Comparison of ENCODE assay signal across 8 mouse cellular contexts in the genomic region with DNA sequence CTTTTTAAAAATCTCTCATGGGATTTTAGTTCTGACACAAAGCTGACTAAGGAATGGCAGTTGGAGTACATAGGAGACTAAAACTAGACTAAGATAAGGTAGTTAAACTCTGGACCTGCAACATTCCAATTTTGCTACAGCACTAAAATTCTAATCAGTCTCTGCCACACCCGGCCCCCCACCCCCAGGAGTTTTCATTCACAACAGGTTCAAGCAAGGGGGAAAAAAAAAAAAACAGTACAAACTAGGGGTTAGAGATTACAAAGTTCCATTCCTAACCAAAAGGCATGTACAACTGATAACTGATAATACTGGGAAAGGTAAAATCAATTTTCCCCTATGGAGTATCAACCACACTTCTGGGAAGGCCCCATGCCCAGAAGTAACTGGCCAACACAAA.
DNase-seq lines count a peak whose midpoint lies in the region; ATAC-seq and TF ChIP-seq lines count a peak whose summit lies in the region.

No protein-coding gene starts in this region.

- no peak for TF ChIP-seq POLR2A in liver, adult 2 months (IDR thresholded peaks at IDR 0.05; ENCODE audit: extremely low read depth, insufficient read depth, low read length)

- H3K4me2 ChIP-seq in lung, postnatal 0 days (replicated peaks; ENCODE audit: low read depth, low read length): peak overlapping the region; percentile 63
- peak overlapping the region; percentile 58 for H3K4me2 ChIP-seq in forebrain, embryonic 12.5 days
- peak overlapping the region; percentile 66 for H3K4me2 ChIP-seq in stomach, embryonic 16.5 days (ENCODE audit: low read depth, low read length)

- no peak for ATAC-seq in lung, postnatal 0 days
- ATAC-seq in forebrain, embryonic 12.5 days (ENCODE audit: low FRiP score): no peak
- no peak for ATAC-seq in stomach, embryonic 16.5 days (ENCODE audit: insufficient read depth, low FRiP score)

- H3K4me1 ChIP-seq in lung, postnatal 0 days (ENCODE audit: insufficient read depth, low read depth, low read length): peaks cover 4% of the 10 kb centered on the region; the same call in 1 of the 2 replicates
- H3K4me1 ChIP-seq in forebrain, embryonic 12.5 days: peaks cover 11% of the 10 kb centered on the region
- H3K4me1 ChIP-seq in liver, adult 2 months (ENCODE audit: control insufficient read depth, insufficient read depth, low read length): no peaks in the 10 kb centered on the region; the same call in 1 of the 2 replicates
- H3K4me1 ChIP-seq in stomach, embryonic 16.5 days (ENCODE audit: control insufficient read depth, insufficient read depth, low read length): peaks cover 10% of the 10 kb centered on the region

- no peak for TF ChIP-seq EP300 in lung, postnatal 0 days (IDR thresholded peaks at IDR 0.05)

- H3K79me2 ChIP-seq in liver, adult 2 months (ENCODE audit: control insufficient read depth, insufficient read depth, low read length): peaks cover 3% of the 10 kb centered on the region; the same call in 1 of the 2 replicates

- peak overlapping the region; percentile 48 for H3K4me3 ChIP-seq in lung, postnatal 0 days (ENCODE audit: low read depth, low read length)
- peak overlapping the region; percentile 48 for H3K4me3 ChIP-seq in forebrain, embryonic 12.5 days (replicated peaks)
- peak overlapping the region; percentile 18 for H3K4me3 ChIP-seq in liver, adult 2 months (ENCODE audit: insufficient read depth, low read depth, low read length)
- H3K4me3 ChIP-seq in stomach, embryonic 16.5 days (replicated peaks; ENCODE audit: low read length): peak overlapping the region; percentile 59

- no peaks in the 10 kb centered on the region for H3K9me3 ChIP-seq in lung, postnatal 0 days (ENCODE audit: low read length)
- no peaks in the 10 kb centered on the region for H3K9me3 ChIP-seq in forebrain, embryonic 12.5 days
- no peaks in the 10 kb centered on the region for H3K9me3 ChIP-seq in stomach, embryonic 16.5 days (replicated peaks; ENCODE audit: control insufficient read depth, low read length)

- 81% methylated on average over 1 of the region's 1 CpGs for WGBS in lung, postnatal 0 days
- WGBS in forebrain, embryonic 12.5 days: 76% methylated on average over 1 of the region's 1 CpGs
- 95% methylated on average over 1 of the region's 1 CpGs for WGBS in liver, adult 2 months
- 68% methylated on average over 1 of the region's 1 CpGs for WGBS in stomach, embryonic 16.5 days

- no peak for TF ChIP-seq CTCF in lung, postnatal 0 days (IDR thresholded peaks at IDR 0.05)
- no peak for TF ChIP-seq CTCF in liver, adult 2 months (IDR thresholded peaks at IDR 0.05; ENCODE audit: low read depth, low read length)

- no peaks in the 10 kb centered on the region for H3K27me3 ChIP-seq in lung, postnatal 0 days (replicated peaks; ENCODE audit: insufficient read depth, low read length)
- H3K27me3 ChIP-seq in forebrain, embryonic 12.5 days: no peaks in the 10 kb centered on the region
- no peaks in the 10 kb centered on the region for H3K27me3 ChIP-seq in liver, adult 2 months (ENCODE audit: control insufficient read depth, insufficient read depth, low read length)
- H3K27me3 ChIP-seq in stomach, embryonic 16.5 days (ENCODE audit: control insufficient read depth, insufficient read depth, low read length): no peaks in the 10 kb centered on the region

- H3K36me3 ChIP-seq in lung, postnatal 0 days (ENCODE audit: insufficient read depth, low read length): no peaks in the 10 kb centered on the region
- H3K36me3 ChIP-seq in forebrain, embryonic 12.5 days (replicated peaks): no peaks in the 10 kb centered on the region
- H3K36me3 ChIP-seq in liver, adult 2 months (ENCODE audit: control insufficient read depth, insufficient read depth, low read length): no peaks in the 10 kb centered on the region
- H3K36me3 ChIP-seq in stomach, embryonic 16.5 days (ENCODE audit: control insufficient read depth, insufficient read depth, low read length): no peaks in the 10 kb centered on the region

- DNase-seq in lung, postnatal 0 days (ENCODE audit: low spot score): no peak
- no peak for DNase-seq in lung, postnatal 10 days
- no peak for DNase-seq in liver, adult 2 months (ENCODE audit: extremely low read depth, low read depth, low spot score)
- no peak for DNase-seq in left cerebral cortex, adult 11 months (ENCODE audit: low spot score)
- no peak for DNase-seq in urinary bladder, postnatal 4 days (ENCODE audit: low spot score in 2 of 2)
- DNase-seq in cerebellum, adult 11 months: no peak

- no peak overlapping the region for H3K9ac ChIP-seq in lung, postnatal 0 days (replicated peaks; ENCODE audit: low read depth)
- no peak overlapping the region for H3K9ac ChIP-seq in forebrain, embryonic 12.5 days
- peak overlapping the region; percentile 31 for H3K9ac ChIP-seq in liver, adult 2 months (ENCODE audit: low read depth, low read length)
- H3K9ac ChIP-seq in stomach, embryonic 16.5 days (ENCODE audit: low read length): peak overlapping the region; percentile 77

- peak overlapping the region; percentile 97; the same call in 1 of the 2 replicates for H3K27ac ChIP-seq in lung, postnatal 0 days (ENCODE audit: low read length)
- H3K27ac ChIP-seq in forebrain, embryonic 12.5 days: no peak overlapping the region
- peak overlapping the region; percentile 80 for H3K27ac ChIP-seq in liver, adult 2 months (replicated peaks; ENCODE audit: insufficient read depth, low read depth, low read length)
- peak overlapping the region; percentile 93 for H3K27ac ChIP-seq in stomach, embryonic 16.5 days (ENCODE audit: low read length)

Comparison
In these comparisons a context has a peak if more than half of its experiments do, and no peak if none do; other contexts are left out.
1. H3K9ac ChIP-seq: peak in liver, adult 2 months (single experiment) and stomach, embryonic 16.5 days (single experiment); none in lung, postnatal 0 days (single experiment) and forebrain, embryonic 12.5 days (single experiment).
2. Peak in every context shown above with its lines, with median percentiles within 50 percentile points of each other: H3K4me2 ChIP-seq and H3K4me3 ChIP-seq.